Mouse (Mus musculus) limb, embryonic 12.5 days (tissue): ENCODE data around the gene Otx1. TPM values are rescaled to one million over a fixed set of nuclear protein-coding genes. Genes with fewer than 3 reads are reported as not detected.

ENCODE experiments used
- ATAC-seq: fragments of 200-750 bp; cut with Nextera tagmentation; 2 replicates; pipeline ENCODE4 v1.8.0; 2017; ENCODE audit warnings: low read depth, moderate TSS enrichment; ENCODE audit not compliant: insufficient number of reproducible peaks, insufficient read depth, low FRiP score, low TSS enrichment
- H3K27ac ChIP-seq: fragments of 300-500 bp; sonication (generic); 2 replicates; pipeline ENCODE4 v1.5.1; 2016; ENCODE audit warnings: mild to moderate bottlenecking, moderate library complexity
- H3K27me3 ChIP-seq: fragments of 300-500 bp; sonication (generic); 2 replicates; pipeline ENCODE4 v1.6.1; 2016; ENCODE audit warnings: mild to moderate bottlenecking, moderate library complexity
- H3K36me3 ChIP-seq: fragments of 300-500 bp; sonication (generic); 2 replicates; pipeline ENCODE4 v1.6.1; 2016; ENCODE audit warnings: mild to moderate bottlenecking, moderate library complexity
- H3K4me1 ChIP-seq: fragments of 300-500 bp; sonication (generic); replicated peaks from 2 replicates; pipeline ENCODE4 v1.6.1; 2016
- H3K4me2 ChIP-seq: fragments of 300-500 bp; sonication (generic); 2 replicates; pipeline ENCODE4 v1.6.1; 2016; ENCODE audit warnings: mild to moderate bottlenecking, moderate library complexity
- H3K4me3 ChIP-seq: fragments of 300-500 bp; sonication (generic); replicated peaks from 2 replicates; pipeline ENCODE4 v1.5.1; 2016; ENCODE audit warnings: mild to moderate bottlenecking
- H3K9ac ChIP-seq: fragments of 300-500 bp; sonication (generic); replicated peaks from 2 replicates; pipeline ENCODE4 v1.6.1; 2016; ENCODE audit warnings: mild to moderate bottlenecking, moderate library complexity
- H3K9me3 ChIP-seq: fragments of 300-500 bp; sonication (generic); 2 replicates; pipeline ENCODE4 v1.6.1; 2016; ENCODE audit warnings: mild to moderate bottlenecking, moderate library complexity
- WGBS: fragments of 180-500 bp; shearing (Covaris S2); methylation state at CpG from one replicate; pipeline ENCODE4 v1.1.7; 2016; 5-methylcytosine and 5-hydroxymethylcytosine counted together
- polyA plus RNA-seq: library from polyadenylated mRNA; unstranded; fragments of >200 nt; fragmentation: Nextera tagmentation; extraction: Ambion mirVana; gene quantifications from 2 replicates; pipeline ENCODE4 v1.2.1, GENCODE M21; 2016

The Otx1 gene
- polyA plus RNA-seq, 1 experiment from 2014 or later: 1.1 TPM

DNA sequence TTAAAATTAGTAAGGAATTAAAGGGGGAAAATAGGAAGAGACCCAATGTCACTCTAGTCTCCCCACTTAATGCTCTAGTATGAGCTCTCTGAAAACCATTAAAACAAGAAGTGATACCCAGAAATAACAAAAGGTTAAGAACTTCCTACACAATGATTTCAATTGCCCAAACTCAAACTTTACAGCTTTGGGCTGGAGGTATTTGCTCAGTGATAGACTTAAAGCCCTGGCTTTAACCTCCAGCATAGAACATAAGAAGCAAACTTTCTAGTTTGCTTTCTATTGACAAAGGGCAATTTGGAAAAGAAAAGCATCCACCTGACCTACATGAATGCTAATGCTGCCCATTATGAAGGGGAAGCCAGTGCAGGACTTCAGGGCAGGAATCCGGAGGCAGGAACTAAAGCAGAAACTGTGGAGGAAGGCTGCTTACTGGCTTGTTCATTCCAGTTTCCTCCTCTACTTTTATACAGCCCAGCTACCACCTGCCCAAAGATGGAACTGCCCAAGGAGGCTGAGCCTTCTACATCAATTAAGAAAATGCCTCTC, 14.2 kb downstream of the Otx1 start:
- no peak overlapping the region for H3K27ac ChIP-seq
- H3K4me3 ChIP-seq: no peak overlapping the region
- 79% methylated on average over 1 of the region's 1 CpGs for WGBS
- H3K4me1 ChIP-seq: peaks cover 7% of the 10 kb centered on the region
- no peak overlapping the region for H3K9ac ChIP-seq
- no peaks in the 10 kb centered on the region for H3K36me3 ChIP-seq
- H3K4me2 ChIP-seq: no peak overlapping the region
- no peaks in the 10 kb centered on the region for H3K9me3 ChIP-seq
- peaks cover 45% of the 10 kb centered on the region for H3K27me3 ChIP-seq
- ATAC-seq: no peak

DNA sequence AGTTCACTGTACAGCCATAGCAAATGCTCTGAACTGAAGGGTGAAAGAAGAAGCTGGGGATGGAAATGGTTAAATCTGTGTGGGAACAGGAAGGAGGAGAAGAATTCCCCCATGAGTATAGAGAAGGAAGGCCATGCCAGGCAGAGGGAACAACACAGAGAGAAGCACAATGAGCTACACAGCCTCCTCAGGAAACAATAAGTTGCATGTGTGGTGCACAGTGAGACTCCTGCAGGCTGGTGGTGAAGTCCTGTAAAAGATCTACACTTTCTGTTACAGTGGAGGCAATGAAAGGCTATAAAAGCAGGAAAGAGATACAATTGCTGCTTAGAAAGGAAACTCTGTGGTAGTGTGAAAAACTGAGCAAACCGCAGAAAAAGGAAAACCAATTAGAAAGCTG, 17.6 kb downstream of the Otx1 start:
- Histone ChIP-seq H3K4me1 (no peaks in the 10 kb centered on the region), H3K36me3 (no peaks in the 10 kb centered on the region), H3K27ac (no peak overlapping the region)

DNA sequence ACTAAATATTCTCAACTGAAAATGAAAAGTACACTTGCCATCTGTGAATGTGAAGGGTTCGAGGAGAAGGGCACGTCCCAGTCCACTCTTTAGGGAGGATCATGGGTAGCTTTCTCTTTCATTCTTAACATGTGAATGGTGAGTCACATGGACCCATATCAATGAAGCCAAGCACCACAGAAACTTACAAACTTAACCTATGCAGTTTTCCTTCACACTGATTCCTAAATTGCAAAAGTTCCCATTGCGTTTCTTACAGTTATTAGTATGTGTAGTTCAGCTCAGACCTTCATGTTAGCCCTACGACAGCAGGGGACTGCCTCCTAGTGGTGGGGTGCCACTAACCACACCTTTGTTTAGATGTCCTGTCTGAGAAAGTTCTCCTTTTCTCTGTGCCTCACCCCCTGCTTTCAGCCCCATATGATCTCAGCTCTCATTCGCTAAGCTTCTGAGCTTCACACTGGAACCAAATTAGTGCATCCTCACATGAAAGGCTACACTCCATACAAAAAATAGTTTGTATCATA, 28.6 kb downstream of the Otx1 start:
- no peaks in the 10 kb centered on the region for H3K9me3 ChIP-seq
- H3K27ac ChIP-seq: no peak overlapping the region
- 80% methylated on average over 5 of the region's 5 CpGs for WGBS
- no peaks in the 10 kb centered on the region for H3K36me3 ChIP-seq
- ATAC-seq: no peak
- H3K4me2 ChIP-seq: no peak overlapping the region
- H3K4me3 ChIP-seq: no peak overlapping the region
- no peaks in the 10 kb centered on the region for H3K4me1 ChIP-seq
- H3K9ac ChIP-seq: no peak overlapping the region
- H3K27me3 ChIP-seq: no peaks in the 10 kb centered on the region

More for the DNA sequence above, 17.6 kb downstream of the Otx1 start:
- 26% methylated on average over 1 of the region's 1 CpGs for WGBS
- no peak for ATAC-seq
- Histone ChIP-seq H3K4me3 (no peak overlapping the region), H3K9ac (no peak overlapping the region), H3K27me3 (peaks cover 23% of the 10 kb centered on the region), H3K4me2 (no peak overlapping the region), H3K9me3 (no peaks in the 10 kb centered on the region)

DNA sequence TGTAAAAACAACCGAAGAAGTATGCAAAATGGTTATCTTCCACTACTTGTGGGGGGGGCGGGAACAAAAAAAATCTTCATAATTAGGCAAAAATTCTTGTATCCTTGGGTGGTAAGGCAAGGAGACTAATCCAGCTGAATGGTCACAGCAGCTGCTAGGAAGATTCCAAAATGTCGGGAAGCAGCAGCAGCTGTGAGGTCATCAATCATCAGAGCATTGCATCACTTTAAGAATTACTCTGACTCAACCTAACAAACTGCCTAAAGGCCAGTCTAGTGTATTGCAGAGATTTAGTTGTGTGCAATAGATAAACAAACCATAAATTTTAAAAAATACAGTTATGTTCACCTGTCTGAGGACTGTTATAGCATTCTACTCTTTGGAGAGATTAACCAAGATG, 29.1 kb downstream of the Otx1 start:
- ATAC-seq: no peak
- no peaks in the 10 kb centered on the region for H3K9me3 ChIP-seq
- no peaks in the 10 kb centered on the region for H3K36me3 ChIP-seq
- WGBS: 68% methylated on average over 3 of the region's 3 CpGs
- no peak overlapping the region for H3K27ac ChIP-seq
- H3K4me1 ChIP-seq: no peaks in the 10 kb centered on the region
- no peaks in the 10 kb centered on the region for H3K27me3 ChIP-seq
- H3K9ac ChIP-seq: no peak overlapping the region
- H3K4me3 ChIP-seq: no peak overlapping the region
- no peak overlapping the region for H3K4me2 ChIP-seq

DNA sequence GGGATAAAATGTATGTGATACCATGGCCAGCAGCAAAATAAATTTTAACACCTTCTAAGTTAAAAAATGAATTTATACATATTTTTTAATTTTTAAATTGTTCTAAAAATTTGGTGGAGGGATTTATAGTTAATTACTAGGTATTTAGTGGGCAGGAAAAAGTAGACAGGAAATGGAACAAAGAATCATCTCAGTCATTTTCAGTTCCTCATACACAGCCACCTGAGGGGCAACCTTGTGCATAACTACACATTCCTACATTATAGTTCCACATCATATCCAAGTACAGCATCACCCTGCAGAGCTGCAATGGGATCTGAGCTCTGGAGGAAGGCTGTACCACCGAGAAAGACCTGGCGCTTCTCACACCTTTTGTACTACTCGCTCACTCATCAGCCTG, 33.8 kb downstream of the Otx1 start:
- WGBS: 96% methylated on average over 3 of the region's 3 CpGs
- Histone ChIP-seq H3K27me3 (no peaks in the 10 kb centered on the region), H3K4me1 (no peaks in the 10 kb centered on the region), H3K4me2 (no peak overlapping the region), H3K9me3 (no peaks in the 10 kb centered on the region), H3K9ac (no peak overlapping the region), H3K4me3 (no peak overlapping the region), H3K36me3 (no peaks in the 10 kb centered on the region), H3K27ac (no peak overlapping the region)
- ATAC-seq: no peak

DNA sequence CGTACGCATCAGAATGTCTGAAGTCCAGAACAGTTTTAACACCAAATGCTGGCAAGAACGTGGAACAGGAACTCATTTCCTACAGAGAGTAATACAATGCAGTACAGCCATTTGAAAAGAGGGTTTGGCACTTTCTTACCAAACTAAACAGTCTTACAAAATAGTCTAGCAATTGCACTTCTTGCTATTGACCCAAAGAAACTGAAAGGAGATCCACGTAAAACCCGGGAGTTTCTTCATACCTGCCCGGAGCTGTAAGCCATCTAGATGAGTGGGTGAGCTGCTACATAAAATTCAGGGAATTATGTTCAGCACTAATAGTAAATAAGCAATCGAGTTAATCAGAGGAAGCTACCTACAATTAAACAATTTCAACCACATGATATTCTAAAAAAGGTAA, 47.5 kb downstream of the Otx1 start:
- Histone ChIP-seq H3K4me3 (no peak overlapping the region), H3K9ac (no peak overlapping the region), H3K27ac (no peak overlapping the region), H3K36me3 (no peaks in the 10 kb centered on the region), H3K4me2 (no peak overlapping the region), H3K27me3 (no peaks in the 10 kb centered on the region), H3K9me3 (no peaks in the 10 kb centered on the region), H3K4me1 (no peaks in the 10 kb centered on the region)
- whole genome bisulfite sequencing: 91% methylated on average over 7 of the region's 7 CpGs
- no peak for ATAC-seq

DNA sequence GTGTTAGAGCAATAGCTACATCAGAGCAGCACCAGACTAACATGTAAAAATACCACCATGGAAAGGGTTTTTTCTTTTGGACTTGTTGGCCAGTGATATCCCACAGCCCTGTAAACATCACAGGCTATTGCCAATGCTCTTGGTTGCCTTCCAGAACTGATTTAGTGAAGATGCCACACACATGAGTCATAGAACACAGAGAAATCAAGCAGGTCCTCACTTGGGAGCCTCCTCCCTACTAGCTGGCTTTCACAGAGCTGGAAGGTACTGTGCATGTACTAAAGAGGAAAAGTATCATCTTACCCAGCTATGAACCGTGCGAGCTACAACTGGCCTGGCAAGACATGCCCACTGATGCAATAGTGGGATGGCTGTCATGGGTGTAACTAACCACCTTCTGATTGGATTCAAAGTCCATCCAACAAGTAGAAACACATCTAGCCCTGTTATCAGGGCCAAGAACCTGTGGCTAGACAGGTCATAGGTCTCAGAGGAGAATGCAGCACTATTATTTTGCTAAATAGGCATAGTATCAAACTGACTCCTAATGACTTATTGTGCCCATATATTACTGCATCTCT, 51.0 kb downstream of the Otx1 start:
- 84% methylated on average over 2 of the region's 2 CpGs for WGBS
- H3K9me3 ChIP-seq: no peaks in the 10 kb centered on the region
- H3K27me3 ChIP-seq: no peaks in the 10 kb centered on the region
- H3K36me3 ChIP-seq: no peaks in the 10 kb centered on the region
- H3K4me3 ChIP-seq: no peak overlapping the region
- H3K9ac ChIP-seq: no peak overlapping the region
- H3K27ac ChIP-seq: no peak overlapping the region
- no peak for ATAC-seq
- no peaks in the 10 kb centered on the region for H3K4me1 ChIP-seq
- no peak overlapping the region for H3K4me2 ChIP-seq

DNA sequence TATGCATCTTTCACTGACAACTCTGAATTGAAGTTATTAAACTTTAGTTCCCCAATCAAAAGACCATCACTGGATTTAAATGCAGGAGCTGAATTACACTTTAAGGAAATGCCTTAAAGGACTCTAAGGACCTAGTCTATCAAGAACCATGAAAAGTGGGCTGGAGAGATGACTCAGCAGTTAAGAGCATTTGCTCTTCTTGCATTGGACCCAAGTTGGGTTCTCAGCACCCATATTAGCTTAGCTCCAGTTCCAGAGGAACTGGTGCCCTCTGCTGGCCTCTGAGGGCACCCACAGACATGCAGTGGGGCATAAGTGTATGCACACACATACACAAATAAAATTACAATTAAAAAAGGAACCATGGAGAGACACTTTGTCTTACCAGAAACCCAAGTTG, 52.6 kb downstream of the Otx1 start:
- no peak for ATAC-seq
- H3K9ac ChIP-seq: no peak overlapping the region

More for the DNA sequence above, 52.6 kb downstream of the Otx1 start:
- no peaks in the 10 kb centered on the region for H3K4me1 ChIP-seq
- no peaks in the 10 kb centered on the region for H3K9me3 ChIP-seq
- no peak overlapping the region for H3K4me2 ChIP-seq
- H3K4me3 ChIP-seq: no peak overlapping the region
- H3K27ac ChIP-seq: no peak overlapping the region
- H3K36me3 ChIP-seq: no peaks in the 10 kb centered on the region
- H3K27me3 ChIP-seq: no peaks in the 10 kb centered on the region
